Mouse (Mus musculus) cerebral cortex, adult 2 months (tissue): Measurements from ENCODE around the gene P3h1.

ENCODE experiments used
- WGBS: fragments of 180-500 bp; shearing (Covaris S2); methylation state at CpG from one replicate; pipeline ENCODE4 v1.1.7; 2018; 5-methylcytosine and 5-hydroxymethylcytosine counted together

Gene P3h1

DNA sequence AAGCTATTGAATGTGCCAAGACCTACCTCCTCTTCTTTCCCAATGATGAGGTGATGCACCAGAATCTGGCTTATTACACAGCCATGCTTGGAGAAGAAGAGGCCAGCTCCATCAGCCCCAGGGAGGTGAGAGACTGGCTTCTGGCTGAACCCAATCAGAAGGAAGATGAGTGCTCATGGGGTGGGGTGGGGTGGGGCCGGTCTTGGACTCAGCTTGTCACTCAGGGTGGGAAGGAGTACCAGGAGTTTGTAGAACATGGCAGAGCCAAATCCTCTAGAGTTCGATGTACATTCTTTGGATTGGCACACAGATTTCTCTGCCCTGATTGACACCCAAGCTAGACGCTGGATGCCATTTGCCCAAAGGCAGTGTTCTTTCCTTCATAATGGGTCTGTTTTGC is 5.9 kb downstream of the P3h1 start:
- WGBS: 55% methylated on average over 3 of the region's 3 CpGs

DNA sequence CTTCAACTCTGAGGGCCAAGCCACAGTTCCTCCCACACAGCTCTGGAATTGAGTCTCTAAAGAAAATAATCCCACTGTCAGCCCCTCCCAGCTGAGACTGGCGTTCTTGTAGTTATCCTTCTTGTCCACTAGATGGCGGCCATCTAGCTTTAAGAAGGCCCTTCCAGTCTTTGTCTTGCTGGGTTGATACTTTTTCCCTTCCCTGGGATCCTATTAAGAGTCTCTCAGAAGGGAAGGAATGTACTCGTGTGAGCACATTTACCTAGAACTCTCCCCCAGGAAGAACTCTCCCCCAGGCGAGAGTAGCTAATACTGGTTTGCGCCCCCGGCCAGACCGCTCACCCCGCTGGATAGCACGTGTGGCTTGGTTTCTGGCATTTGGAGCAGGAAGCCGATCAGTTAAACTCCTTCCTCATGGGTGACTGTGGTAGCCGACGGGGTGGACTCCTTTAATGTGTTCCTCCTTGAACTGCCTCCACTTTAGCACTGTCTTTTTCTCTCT is 6.5 kb downstream of the P3h1 start:
- WGBS: 38% methylated on average over 12 of the region's 12 CpGs

- 56% methylated on average over 14 of the region's 14 CpGs for WGBS
Observed at GRCm38 (mm10) chr4:119241664-119242063, 8.9 kb downstream of the P3h1 start.

DNA sequence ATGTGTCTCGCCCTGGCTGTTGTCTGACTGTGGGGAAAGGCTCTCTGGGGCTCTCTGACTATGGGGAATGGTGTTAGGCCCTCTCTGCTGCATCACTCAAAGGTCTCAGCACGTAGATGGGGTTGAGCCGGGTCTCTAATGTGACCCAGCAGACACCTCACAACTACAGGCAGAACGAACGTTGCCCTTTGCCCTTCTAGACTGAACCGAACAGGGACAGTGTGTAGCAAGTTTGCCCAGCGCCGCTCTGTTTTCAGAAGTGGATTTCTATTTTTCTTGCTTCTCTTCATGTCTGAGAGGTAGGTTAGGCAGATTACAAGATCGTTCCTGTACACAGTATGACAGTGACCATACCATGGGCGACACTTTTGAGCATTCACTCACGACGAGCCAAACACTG is 9.9 kb downstream of the P3h1 start:
- 96% methylated on average over 12 of the region's 12 CpGs for WGBS

GRCm38 (mm10) chr4:119244468-119245240 is 11.9 kb downstream of the P3h1 start:
- WGBS: 62% methylated on average over 22 of the region's 22 CpGs

- WGBS: 33% methylated on average over 7 of the region's 7 CpGs
Observed at GRCm38 (mm10) chr4:119245556-119245955, 12.8 kb downstream of the P3h1 start.

DNA sequence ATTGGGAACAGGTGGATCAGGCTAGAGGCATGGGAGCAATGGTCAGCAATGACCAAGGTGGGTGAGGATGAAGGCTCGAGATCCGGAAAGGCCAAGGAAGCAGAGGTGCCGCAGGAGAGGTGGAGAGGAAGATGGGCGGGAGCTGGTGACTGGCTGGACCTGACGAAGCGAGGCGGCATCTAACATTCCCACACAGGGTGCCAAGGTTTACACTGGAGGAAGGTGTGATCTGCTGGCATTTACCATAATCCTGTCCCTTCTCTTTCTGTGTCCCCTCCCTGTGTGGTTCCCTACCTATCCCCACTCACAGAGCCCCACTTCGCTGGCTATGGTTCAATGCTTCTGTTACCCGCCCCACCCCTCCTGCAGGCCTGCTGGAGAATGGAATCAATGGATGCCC is 13.2 kb downstream of the P3h1 start:
- 69% methylated on average over 9 of the region's 9 CpGs for WGBS

DNA sequence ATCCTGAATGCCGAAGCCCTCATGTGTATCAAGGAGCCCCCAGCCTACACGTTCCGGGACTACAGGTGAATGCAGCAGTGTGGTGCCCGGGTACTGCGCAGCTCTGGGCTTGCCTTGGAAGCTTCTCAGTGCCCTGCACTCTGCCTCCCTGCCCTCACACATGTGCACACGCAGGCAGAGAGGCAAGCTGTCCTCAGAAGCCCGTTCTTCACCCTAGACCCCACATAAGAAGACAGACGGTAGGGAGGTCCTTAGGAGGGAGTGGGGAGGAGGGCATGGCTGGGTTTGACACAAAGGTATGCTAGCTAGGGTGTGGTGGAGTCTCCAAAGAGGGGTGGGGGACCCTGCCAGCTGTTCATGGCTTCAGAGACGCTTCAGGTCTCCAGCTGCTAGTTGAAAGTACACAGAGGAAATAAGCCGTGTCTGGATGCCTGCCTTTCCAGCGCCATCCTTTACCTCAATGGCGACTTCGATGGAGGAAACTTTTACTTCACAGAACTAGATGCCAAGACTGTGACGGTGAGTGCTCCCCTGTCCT is 14.0 kb downstream of the P3h1 start:
- 75% methylated on average over 14 of the region's 14 CpGs for WGBS

DNA sequence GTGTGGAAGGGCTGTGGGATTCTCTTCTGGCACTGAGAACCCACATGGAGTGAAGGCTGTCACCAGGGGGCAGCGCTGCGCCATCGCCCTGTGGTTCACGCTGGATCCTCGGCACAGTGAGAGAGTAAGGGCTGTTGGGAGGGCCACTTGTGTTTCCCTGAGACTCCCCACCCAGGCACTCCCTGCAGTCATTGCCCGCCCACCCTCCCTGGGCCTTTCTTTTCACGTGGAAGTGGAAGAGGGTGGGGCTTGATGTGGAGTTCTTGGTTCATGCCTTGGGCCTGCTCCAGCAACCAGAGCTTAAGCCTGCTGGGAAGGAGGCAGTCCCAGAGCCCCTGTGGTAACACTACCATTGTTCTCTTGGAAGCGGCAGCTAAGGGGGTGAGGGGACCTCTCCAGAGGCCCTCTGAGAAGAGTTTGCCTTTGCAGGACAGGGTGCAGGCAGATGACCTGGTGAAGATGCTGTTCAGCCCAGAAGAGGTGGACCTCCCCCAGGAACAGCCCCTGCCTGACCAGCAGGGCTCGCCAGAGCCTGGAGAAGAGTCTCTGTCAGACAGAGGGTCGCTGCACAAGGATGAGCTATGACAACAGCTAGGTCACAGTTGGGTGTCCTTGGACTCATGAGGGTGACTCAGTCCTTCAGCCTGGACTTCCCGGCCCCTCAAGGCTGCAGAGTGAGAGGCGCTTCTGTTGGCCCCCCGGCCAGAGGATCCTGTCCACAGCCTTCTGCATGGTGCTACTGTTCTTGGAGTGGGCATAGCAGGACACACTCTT is 14.9 kb downstream of the P3h1 start:
- 43% methylated on average over 13 of the region's 13 CpGs for WGBS

- 82% methylated on average over 11 of the region's 11 CpGs for WGBS
Observed at GRCm38 (mm10) chr4:119248407-119248965, 15.8 kb downstream of the P3h1 start.

- 82% methylated on average over 7 of the region's 7 CpGs for WGBS
Observed at GRCm38 (mm10) chr4:119252025-119252808, 19.5 kb downstream of the P3h1 start.

GRCm38 (mm10) chr4:119254012-119254618 is 21.4 kb downstream of the P3h1 start:
- WGBS: 32% methylated on average over 9 of the region's 9 CpGs

- 76% methylated on average over 12 of the region's 12 CpGs for WGBS
Observed at GRCm38 (mm10) chr4:119255351-119255750, 22.6 kb downstream of the P3h1 start, which contains the start of gene Cldn19. Gene Cldn19 (plus strand): TSS chr4:119255414.

DNA sequence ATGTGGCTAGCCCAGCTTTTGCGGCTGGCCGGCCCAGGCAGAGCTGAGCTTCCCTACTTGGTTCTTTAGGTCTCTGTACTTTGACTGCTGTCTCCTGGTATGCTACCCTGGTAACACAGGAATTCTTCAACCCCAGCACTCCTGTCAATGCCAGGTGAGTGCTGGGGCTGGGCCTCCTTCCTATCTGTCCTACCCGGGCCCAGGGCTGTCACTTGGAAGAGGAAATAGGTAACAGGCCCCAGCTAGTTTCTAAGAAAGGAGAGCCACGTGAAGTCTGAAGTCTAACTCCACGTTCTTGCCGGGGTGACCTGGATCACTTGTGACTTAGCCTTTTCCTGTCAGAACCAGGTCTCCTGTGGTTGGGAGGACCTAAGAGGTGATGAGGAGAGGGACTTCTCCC is 24.4 kb downstream of the P3h1 start:
- 87% methylated on average over 6 of the region's 6 CpGs for WGBS

- 91% methylated on average over 15 of the region's 15 CpGs for WGBS
Observed at GRCm38 (mm10) chr4:119259344-119260254, 26.9 kb downstream of the P3h1 start.

- 73% methylated on average over 7 of the region's 7 CpGs for WGBS
Observed at GRCm38 (mm10) chr4:119261087-119261713, 28.5 kb downstream of the P3h1 start.

DNA sequence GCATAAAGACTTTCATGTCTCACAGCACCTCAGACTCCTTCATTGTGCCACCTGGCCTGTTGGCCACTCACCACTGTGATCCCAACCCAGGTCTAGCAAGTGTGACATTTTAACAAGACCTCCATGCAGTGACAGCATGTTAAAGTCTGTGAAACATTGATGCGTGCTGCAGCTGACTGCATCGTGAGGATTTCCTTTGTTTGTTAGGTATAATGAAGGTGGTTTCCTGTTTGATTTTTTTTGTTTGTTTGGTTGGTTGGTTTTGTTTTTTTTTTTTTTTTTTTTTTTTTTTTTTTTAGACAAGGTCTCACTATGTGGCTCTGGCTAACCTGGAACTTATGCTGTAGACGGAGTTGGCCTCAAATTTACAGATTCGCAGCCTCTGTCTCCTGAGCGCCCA is 29.8 kb downstream of the P3h1 start:
- 89% methylated on average over 5 of the region's 5 CpGs for WGBS

GRCm38 (mm10) chr4:119263459-119263858 is 30.7 kb downstream of the P3h1 start:
- 68% methylated on average over 3 of the region's 3 CpGs for WGBS

DNA sequence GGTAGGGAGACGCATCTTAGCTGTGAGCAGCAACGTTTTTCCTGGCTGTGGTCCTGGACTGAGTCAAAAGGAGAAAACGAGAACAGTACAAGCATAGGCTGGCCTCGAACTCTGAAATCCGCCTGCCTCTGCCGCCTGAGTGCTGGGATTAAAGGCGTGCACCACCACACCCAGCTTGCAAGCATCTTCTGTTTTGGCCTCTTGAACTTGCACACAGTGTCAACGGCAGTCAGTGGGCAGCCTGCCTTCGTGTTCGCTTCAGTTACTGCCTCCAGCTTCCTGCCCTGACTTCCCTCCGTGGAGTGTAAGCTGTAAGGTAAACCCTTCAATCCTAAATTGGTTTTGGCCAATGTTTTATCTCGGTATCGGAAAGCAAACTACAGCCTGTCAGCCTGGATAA is 33.9 kb downstream of the P3h1 start:
- WGBS: 75% methylated on average over 13 of the region's 13 CpGs
